In the genomic region with DNA sequence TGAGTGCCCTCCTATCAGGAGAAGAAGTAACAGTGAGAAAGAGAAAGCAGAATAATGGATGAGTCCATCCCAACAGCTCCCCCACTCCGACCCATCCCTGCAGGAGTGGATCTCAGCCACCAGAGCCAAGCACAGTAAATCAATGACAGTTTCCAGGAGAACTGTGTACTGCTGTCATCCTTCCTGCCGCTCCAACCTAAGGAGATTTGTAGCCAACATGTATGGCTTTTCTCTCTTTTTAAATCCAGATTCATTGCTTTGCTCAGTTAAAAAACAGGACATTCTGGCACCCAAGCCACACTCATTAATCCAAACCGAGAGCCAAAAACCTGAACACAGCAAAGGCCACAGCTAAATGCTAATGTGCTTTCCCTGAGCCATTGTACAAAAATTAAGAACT, we compare ENCODE assay signal across 16 mouse cellular contexts.
DNase-seq lines count a peak whose midpoint lies in the region; ATAC-seq and TF ChIP-seq lines count a peak whose summit lies in the region.
"Had no signal": no experiment of that assay in that cellular context is flagged by ENCODE, and none has a peak within 500 bp of the region (broad histone marks: within the 10 kb centered on the region; RNA-seq: fewer than 3 reads in every experiment).

No protein-coding gene starts in this region.

- H3K9me3 ChIP-seq in heart, embryonic 15.5 days (replicated peaks), result no peaks in the 10 kb centered on the region
- no peaks in the 10 kb centered on the region for H3K9me3 ChIP-seq in kidney, postnatal 0 days (replicated peaks; ENCODE audit: low read length)
- no peaks in the 10 kb centered on the region for H3K9me3 ChIP-seq in intestine, embryonic 15.5 days
- H3K9me3 ChIP-seq in neural tube, embryonic 15.5 days (replicated peaks), result no peaks in the 10 kb centered on the region
- H3K9me3 ChIP-seq: neural tube, embryonic 12.5 days had no signal

- 67% methylated on average over 3 of the region's 3 CpGs for WGBS in heart, embryonic 15.5 days
- WGBS in kidney, postnatal 0 days, result 34% methylated on average over 3 of the region's 3 CpGs
- 48% methylated on average over 3 of the region's 3 CpGs for WGBS in intestine, embryonic 15.5 days
- 34% methylated on average over 3 of the region's 3 CpGs for WGBS in neural tube, embryonic 15.5 days

- H3K27me3 ChIP-seq in heart, embryonic 15.5 days, result no peaks in the 10 kb centered on the region
- no peaks in the 10 kb centered on the region for H3K27me3 ChIP-seq in kidney, postnatal 0 days (ENCODE audit: insufficient read depth, low read length)
- no peaks in the 10 kb centered on the region for H3K27me3 ChIP-seq in intestine, embryonic 15.5 days (replicated peaks)
- no peaks in the 10 kb centered on the region for H3K27me3 ChIP-seq in neural tube, embryonic 15.5 days (replicated peaks)
- H3K27me3 ChIP-seq: neural tube, embryonic 12.5 days had no signal

- TF ChIP-seq CTCF in kidney, postnatal 0 days (IDR thresholded peaks at IDR 0.05; ENCODE audit: low read depth), result no peak

- no peaks in the 10 kb centered on the region for H3K36me3 ChIP-seq in heart, embryonic 15.5 days
- H3K36me3 ChIP-seq in kidney, postnatal 0 days (ENCODE audit: insufficient read depth, low read length), result no peaks in the 10 kb centered on the region
- no peaks in the 10 kb centered on the region for H3K36me3 ChIP-seq in intestine, embryonic 15.5 days
- no peaks in the 10 kb centered on the region for H3K36me3 ChIP-seq in neural tube, embryonic 15.5 days
- H3K36me3 ChIP-seq: neural tube, embryonic 12.5 days had no signal

- peaks cover 39% of the 10 kb centered on the region for H3K4me1 ChIP-seq in heart, embryonic 15.5 days (replicated peaks)
- 0 out of 2 replicates have a peak, but pooled peaks cover 4% of the 10 kb centered on the region for H3K4me1 ChIP-seq in kidney, postnatal 0 days (replicated peaks; ENCODE audit: insufficient read depth, low read length)
- H3K4me1 ChIP-seq in intestine, embryonic 15.5 days (replicated peaks), result 0 out of 2 replicates have a peak, but pooled peaks cover 10% of the 10 kb centered on the region
- H3K4me1 ChIP-seq in neural tube, embryonic 15.5 days, result peaks cover 33% of the 10 kb centered on the region

- no peak overlapping the region for H3K4me2 ChIP-seq in heart, embryonic 15.5 days
- H3K4me2 ChIP-seq in kidney, postnatal 0 days (ENCODE audit: low read length), result no peak overlapping the region
- no peak overlapping the region for H3K4me2 ChIP-seq in intestine, embryonic 15.5 days (replicated peaks)
- H3K4me2 ChIP-seq in neural tube, embryonic 15.5 days, result no peak overlapping the region
- H3K4me2 ChIP-seq: neural tube, embryonic 12.5 days had no signal

- peak overlapping the region; percentile 20; the same call in 1 of the 2 replicates for H3K27ac ChIP-seq in heart, embryonic 15.5 days
- no peak overlapping the region for H3K27ac ChIP-seq in kidney, postnatal 0 days
- peak overlapping the region; percentile 68; the same call in 1 of the 2 replicates for H3K27ac ChIP-seq in intestine, embryonic 15.5 days
- peak overlapping the region; percentile 64 for H3K27ac ChIP-seq in neural tube, embryonic 15.5 days (replicated peaks)
- H3K27ac ChIP-seq: neural tube, embryonic 12.5 days had no signal

- no peak overlapping the region for H3K4me3 ChIP-seq in heart, embryonic 15.5 days
- no peak overlapping the region for H3K4me3 ChIP-seq in kidney, postnatal 0 days (replicated peaks; ENCODE audit: low read depth, low read length)
- no peak overlapping the region for H3K4me3 ChIP-seq in intestine, embryonic 15.5 days (replicated peaks)
- no peak overlapping the region for H3K4me3 ChIP-seq in neural tube, embryonic 15.5 days (replicated peaks)
- H3K4me3 ChIP-seq: neural tube, embryonic 12.5 days had no signal

- no peak overlapping the region for H3K9ac ChIP-seq in heart, embryonic 15.5 days
- H3K9ac ChIP-seq in kidney, postnatal 0 days (ENCODE audit: low read depth, low read length), result no peak overlapping the region
- H3K9ac ChIP-seq in intestine, embryonic 15.5 days, result no peak overlapping the region
- H3K9ac ChIP-seq in neural tube, embryonic 15.5 days (replicated peaks), result no peak overlapping the region
- H3K9ac ChIP-seq: neural tube, embryonic 12.5 days had no signal

- DNase-seq in heart, postnatal 4 days, result no peak
- peak; percentile 53 for DNase-seq in kidney, postnatal 0 days (ENCODE audit: low spot score)
- no peak for DNase-seq in kidney, postnatal 25 days
- DNase-seq in layer of hippocampus, adult 9-11 months, result no peak
- DNase-seq: adrenal gland, adult 8-10 months; cerebellum, adult 8-10 months; gastrocnemius, postnatal 14 days; lung, adult 2 months; midbrain, embryonic 14.5 days; retina, postnatal 1 day; thymus, postnatal 25 days had no signal

- no peak for ATAC-seq in heart, embryonic 15.5 days (replicated peaks; ENCODE audit: insufficient number of reproducible peaks, insufficient read depth, low FRiP score, low read depth)
- no peak for ATAC-seq in kidney, postnatal 0 days (replicated peaks; ENCODE audit: low FRiP score, low read depth)
- ATAC-seq in intestine, embryonic 15.5 days, result peak; percentile 53; the same call in 1 of the 2 replicates
- ATAC-seq in neural tube, embryonic 15.5 days (ENCODE audit: low FRiP score), result peak; percentile 90
- ATAC-seq: CD4-positive, CD25-positive, alpha-beta regulatory T cell, adult 4 months had no signal

Comparison
In these comparisons a context has a peak if more than half of its experiments do, and no peak if none do; other contexts are left out.
1. ATAC-seq: peak in intestine, embryonic 15.5 days (single experiment) and neural tube, embryonic 15.5 days (single experiment); none in heart, embryonic 15.5 days (single experiment) and kidney, postnatal 0 days (single experiment).